Mouse (Mus musculus): ENCODE results near the gene Mrpl17. TPM values are rescaled to one million over a fixed set of nuclear protein-coding genes. Genes with fewer than 3 reads are reported as not detected.

The Mrpl17 gene
- total and polyA plus RNA-seq, 2 experiments from 2014 or later: 46.1 to 207 TPM

DNA sequence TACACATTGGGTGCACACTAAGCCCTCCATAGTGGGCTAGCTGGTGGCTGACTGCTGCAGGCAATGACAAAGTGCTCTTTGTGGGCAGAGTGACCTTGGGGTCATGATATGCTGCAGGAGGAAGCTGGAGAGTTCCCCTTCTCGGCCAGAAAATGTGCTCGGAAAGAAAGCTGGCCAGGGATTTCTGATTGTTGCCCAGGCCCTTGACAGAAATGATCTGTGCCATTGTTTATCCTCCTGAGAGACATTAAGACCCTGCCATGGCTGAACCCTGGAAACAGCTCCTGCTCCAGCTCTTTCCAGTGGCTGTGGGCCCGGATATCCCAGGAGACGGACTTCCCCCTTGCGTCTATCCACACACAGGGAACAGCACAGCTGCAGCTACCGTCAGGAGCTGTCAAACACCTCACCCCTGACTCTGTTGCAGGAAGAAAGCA, 43.2 kb downstream of the Mrpl17 start:
- peak overlapping the region; percentile 32 for H3K27ac ChIP-seq (ENCODE audit: low read depth)
- no peaks in the 10 kb centered on the region for H3K9me3 ChIP-seq (replicated peaks; ENCODE audit: control insufficient read depth, low read length)
- H3K4me3 ChIP-seq (ENCODE audit: low read depth, low read length): no peak overlapping the region
- peaks cover 27% of the 10 kb centered on the region; the same call in 1 of the 2 replicates for H3K36me3 ChIP-seq (replicated peaks; ENCODE audit: control insufficient read depth, insufficient read depth, low read length)
- TF ChIP-seq CTCF (IDR thresholded peaks at IDR 0.05; ENCODE audit: low read depth) (no peak), EP300 (IDR thresholded peaks at IDR 0.05; ENCODE audit: low read depth) (no peak)
- ATAC-seq (ENCODE audit: insufficient read depth, low read depth): no peak; the same call in 1 of the 2 replicates
- WGBS: 22% methylated on average over 6 of the region's 6 CpGs
- H3K9ac ChIP-seq (replicated peaks; ENCODE audit: low read depth, low read length): no peak overlapping the region
- DNase-seq (ENCODE audit: low spot score): no peak
- no peak overlapping the region for H3K4me2 ChIP-seq (ENCODE audit: low read depth, low read length)
- peaks cover 16% of the 10 kb centered on the region; the same call in 1 of the 2 replicates for H3K27me3 ChIP-seq (ENCODE audit: control insufficient read depth, insufficient read depth, low read length)
- H3K4me1 ChIP-seq (ENCODE audit: control insufficient read depth, insufficient read depth): 0 out of 2 replicates have a peak, but pooled peaks cover under 1% of the 10 kb centered on the region

DNA sequence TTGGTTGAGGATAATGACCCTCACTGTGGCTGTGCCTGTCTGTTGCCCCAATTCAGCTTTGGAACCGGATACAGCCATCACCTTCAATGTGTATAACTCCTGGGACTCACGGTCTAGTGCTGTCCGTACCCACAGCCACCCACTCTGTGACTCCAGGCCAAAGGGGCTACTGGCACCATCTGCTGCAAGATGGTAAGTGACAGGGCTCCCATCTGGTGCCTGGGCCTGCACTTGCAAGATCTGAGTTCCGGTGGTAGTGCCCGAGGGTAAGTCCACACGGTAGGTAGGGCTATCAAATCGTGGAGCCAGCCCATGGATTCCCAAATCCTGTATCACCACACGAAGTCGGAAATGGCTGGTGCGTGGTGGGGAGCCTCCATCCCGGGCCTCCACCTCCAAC, 46.6 kb downstream of the Mrpl17 start:
- H3K27ac ChIP-seq (ENCODE audit: low read depth): no peak overlapping the region
- peaks cover 17% of the 10 kb centered on the region for H3K36me3 ChIP-seq (replicated peaks; ENCODE audit: control insufficient read depth, insufficient read depth, low read length)
- no peak for DNase-seq (ENCODE audit: low spot score)
- no peak overlapping the region for H3K4me3 ChIP-seq (ENCODE audit: low read depth, low read length)
- 91% methylated on average over 11 of the region's 11 CpGs for WGBS
- H3K27me3 ChIP-seq (ENCODE audit: control insufficient read depth, insufficient read depth, low read length): peaks cover 27% of the 10 kb centered on the region
- no peak overlapping the region for H3K4me2 ChIP-seq (ENCODE audit: low read depth, low read length)
- no peak overlapping the region for H3K9ac ChIP-seq (replicated peaks; ENCODE audit: low read depth, low read length)
- TF ChIP-seq CTCF (IDR thresholded peaks at IDR 0.05; ENCODE audit: low read depth): no peak
- TF ChIP-seq EP300 (IDR thresholded peaks at IDR 0.05; ENCODE audit: low read depth): no peak
- ATAC-seq (ENCODE audit: insufficient read depth, low read depth): no peak
- H3K4me1 ChIP-seq (ENCODE audit: control insufficient read depth, insufficient read depth): 0 out of 2 replicates have a peak, but pooled peaks cover 8% of the 10 kb centered on the region
- H3K9me3 ChIP-seq (replicated peaks; ENCODE audit: control insufficient read depth, low read length): no peaks in the 10 kb centered on the region

DNA sequence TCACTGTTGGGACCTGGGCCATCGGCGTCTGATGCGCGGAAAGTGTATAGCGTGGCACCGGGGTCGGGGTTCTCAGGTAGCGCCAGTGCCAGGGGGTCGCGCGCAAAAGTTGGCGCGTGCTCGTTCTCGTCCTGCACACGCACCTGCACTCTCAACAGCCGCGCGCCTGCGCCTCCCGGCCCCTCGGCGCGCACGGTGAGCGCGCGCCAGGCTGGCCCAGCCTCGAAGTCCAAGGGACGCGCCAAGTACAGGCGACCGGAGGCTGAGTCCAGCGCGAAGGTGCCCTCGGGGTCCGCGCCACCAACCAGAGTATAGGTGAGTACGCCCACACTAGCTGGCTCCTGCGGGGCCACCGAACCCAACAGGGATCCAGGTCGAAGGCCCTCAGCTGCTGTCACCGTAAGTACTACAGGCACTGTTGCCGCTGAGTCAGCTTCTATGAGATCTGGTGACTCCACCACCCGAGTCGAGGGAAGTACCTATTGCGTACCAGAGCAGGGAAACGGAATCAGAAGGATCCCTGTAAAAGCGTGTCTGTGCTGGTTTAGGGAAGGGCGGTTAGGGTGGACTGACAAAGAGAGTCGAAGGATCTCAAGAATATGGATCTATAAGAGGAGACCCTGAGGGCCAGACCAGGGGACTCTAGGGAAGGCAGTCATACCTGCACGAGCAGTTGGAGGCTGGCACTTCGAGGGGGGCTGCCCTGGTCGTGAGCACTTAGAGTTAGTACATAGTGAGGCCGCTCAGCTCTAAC, 48.2 kb downstream of the Mrpl17 start:
- ATAC-seq (ENCODE audit: insufficient read depth, low read depth) (peak; percentile 12; the same call in 1 of the 2 replicates), DNase-seq (ENCODE audit: low spot score) (no peak)
- Histone ChIP-seq H3K27ac (ENCODE audit: low read depth) (no peak overlapping the region), H3K36me3 (replicated peaks; ENCODE audit: control insufficient read depth, insufficient read depth, low read length) (peaks cover 22% of the 10 kb centered on the region), H3K4me1 (ENCODE audit: control insufficient read depth, insufficient read depth) (0 out of 2 replicates have a peak, but pooled peaks cover 8% of the 10 kb centered on the region), H3K9me3 (replicated peaks; ENCODE audit: control insufficient read depth, low read length) (no peaks in the 10 kb centered on the region), H3K4me3 (ENCODE audit: low read depth, low read length) (peak overlapping the region; percentile 33), H3K9ac (replicated peaks; ENCODE audit: low read depth, low read length) (no peak overlapping the region), H3K27me3 (ENCODE audit: control insufficient read depth, insufficient read depth, low read length) (peaks cover 27% of the 10 kb centered on the region), H3K4me2 (ENCODE audit: low read depth, low read length) (peak overlapping the region; percentile 59)
- no peak for TF ChIP-seq CTCF (IDR thresholded peaks at IDR 0.05; ENCODE audit: low read depth)
- TF ChIP-seq EP300 (IDR thresholded peaks at IDR 0.05; ENCODE audit: low read depth): no peak
- 31% methylated on average over 52 of the region's 55 CpGs for WGBS

DNA sequence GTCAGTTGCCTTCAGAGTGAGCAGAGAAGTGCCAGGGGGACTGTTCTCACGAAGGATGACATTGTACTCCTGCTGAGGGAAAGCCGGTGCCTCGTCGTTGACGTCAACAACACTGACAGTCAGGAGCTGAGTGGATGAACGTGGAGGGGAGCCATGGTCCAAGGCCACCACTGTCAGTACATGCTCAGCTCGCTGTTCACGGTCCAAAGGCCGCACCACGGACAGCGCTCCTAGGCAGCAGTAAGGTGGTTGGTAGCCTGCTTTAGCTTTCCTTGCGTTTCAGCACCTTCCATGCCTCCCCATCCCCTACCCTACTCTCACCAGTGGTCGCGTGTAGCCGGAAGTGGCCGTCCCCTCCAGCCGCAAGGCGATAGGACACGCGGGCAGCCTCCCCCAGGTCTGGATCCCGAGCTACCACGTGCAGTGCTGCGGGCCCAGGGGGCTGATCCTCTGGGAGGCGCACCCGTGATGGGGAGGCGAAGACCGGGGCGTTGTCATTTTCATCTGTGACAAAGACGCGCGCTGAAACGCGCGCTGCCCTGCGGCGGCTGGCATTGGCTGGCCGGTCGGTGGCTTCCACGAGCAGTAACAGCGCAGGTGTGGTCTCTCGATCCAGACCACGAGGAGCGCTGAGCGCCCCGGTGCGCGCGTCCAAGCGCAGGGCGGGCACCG, 49.0 kb downstream of the Mrpl17 start:
- H3K9me3 ChIP-seq (replicated peaks; ENCODE audit: control insufficient read depth, low read length): no peaks in the 10 kb centered on the region
- peaks cover 27% of the 10 kb centered on the region for H3K27me3 ChIP-seq (ENCODE audit: control insufficient read depth, insufficient read depth, low read length)
- peak overlapping the region; percentile 33 for H3K4me3 ChIP-seq (ENCODE audit: low read depth, low read length)
- H3K9ac ChIP-seq (replicated peaks; ENCODE audit: low read depth, low read length): no peak overlapping the region
- peak; percentile 31; the same call in 1 of the 2 replicates for ATAC-seq (ENCODE audit: insufficient read depth, low read depth)
- H3K4me2 ChIP-seq (ENCODE audit: low read depth, low read length): peak overlapping the region; percentile 59
- 0 out of 2 replicates have a peak, but pooled peaks cover 8% of the 10 kb centered on the region for H3K4me1 ChIP-seq (ENCODE audit: control insufficient read depth, insufficient read depth)
- H3K27ac ChIP-seq (ENCODE audit: low read depth): no peak overlapping the region
- TF ChIP-seq CTCF (IDR thresholded peaks at IDR 0.05; ENCODE audit: low read depth) (no peak), EP300 (IDR thresholded peaks at IDR 0.05; ENCODE audit: low read depth) (no peak)
- DNase-seq (ENCODE audit: low spot score): no peak
- WGBS: 24% methylated on average over 51 of the region's 51 CpGs
- peaks cover 29% of the 10 kb centered on the region for H3K36me3 ChIP-seq (replicated peaks; ENCODE audit: control insufficient read depth, insufficient read depth, low read length)

DNA sequence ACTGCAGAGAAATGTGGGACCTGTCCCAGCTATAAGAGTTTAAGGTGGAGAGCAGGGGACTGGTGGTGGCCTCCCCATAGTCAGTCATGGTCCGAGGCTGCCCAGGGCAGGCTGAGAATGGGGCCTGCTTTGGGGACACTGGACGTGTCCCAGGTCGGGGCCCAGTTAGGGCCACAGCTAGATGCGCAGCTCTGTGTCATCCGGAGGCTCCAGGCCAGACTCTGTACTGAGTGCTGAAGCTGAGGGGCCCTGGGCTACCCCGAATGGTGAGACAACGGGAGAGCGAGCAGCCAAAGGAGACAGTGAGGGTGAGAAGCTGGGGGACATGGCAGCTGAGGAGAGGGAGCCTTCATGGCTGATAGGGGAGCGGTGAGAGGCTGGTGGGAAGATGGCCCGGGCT, 57.6 kb downstream of the Mrpl17 start:
- H3K36me3 ChIP-seq (replicated peaks; ENCODE audit: control insufficient read depth, insufficient read depth, low read length): peaks cover 51% of the 10 kb centered on the region
- DNase-seq (ENCODE audit: low spot score): no peak
- H3K9me3 ChIP-seq (replicated peaks; ENCODE audit: control insufficient read depth, low read length): no peaks in the 10 kb centered on the region
- 0 out of 2 replicates have a peak, but pooled peaks cover 10% of the 10 kb centered on the region for H3K4me1 ChIP-seq (ENCODE audit: control insufficient read depth, insufficient read depth)
- H3K4me2 ChIP-seq (ENCODE audit: low read depth, low read length): no peak overlapping the region
- no peak for ATAC-seq (ENCODE audit: insufficient read depth, low read depth)
- H3K27ac ChIP-seq (ENCODE audit: low read depth): no peak overlapping the region
- 86% methylated on average over 10 of the region's 10 CpGs for WGBS
- TF ChIP-seq EP300 (IDR thresholded peaks at IDR 0.05; ENCODE audit: low read depth): no peak
- TF ChIP-seq CTCF (IDR thresholded peaks at IDR 0.05; ENCODE audit: low read depth): no peak
- no peak overlapping the region for H3K9ac ChIP-seq (replicated peaks; ENCODE audit: low read depth, low read length)
- H3K27me3 ChIP-seq (ENCODE audit: control insufficient read depth, insufficient read depth, low read length): no peaks in the 10 kb centered on the region
- H3K4me3 ChIP-seq (ENCODE audit: low read depth, low read length): no peak overlapping the region

Other genes starting within 250 kb of the Mrpl17 start
- gene Apbb1, start 229.4 kb downstream of the Mrpl17 start, total RNA-seq (2014; rRNA removed; ENCODE audit: low replicate concordance): 48.0 and 170 TPM in 2 replicates
- 67.3 and 69.7 TPM in 2 replicates for gene Apbb1, start 229.4 kb downstream of the Mrpl17 start, polyA plus RNA-seq (2015; fragmentation: Nextera tagmentation; extraction: Ambion mirVana)
- 0.38 and 1.0 TPM in 2 replicates for gene Hpx, start 211.0 kb downstream of the Mrpl17 start, total RNA-seq (2014; rRNA removed; ENCODE audit: low replicate concordance)
- gene Hpx, start 211.0 kb downstream of the Mrpl17 start, polyA plus RNA-seq (2015; fragmentation: Nextera tagmentation; extraction: Ambion mirVana): 0.15 and 0.18 TPM in 2 replicates
- 32.3 and 56.5 TPM in 2 replicates for gene Trim3, start 177.5 kb downstream of the Mrpl17 start, total RNA-seq (2014; rRNA removed; ENCODE audit: low replicate concordance)
- gene Trim3, start 177.5 kb downstream of the Mrpl17 start, polyA plus RNA-seq (2015; fragmentation: Nextera tagmentation; extraction: Ambion mirVana): 18.0 and 18.1 TPM in 2 replicates
- gene Timm10b, start 171.0 kb downstream of the Mrpl17 start, total RNA-seq (2014; rRNA removed; ENCODE audit: low replicate concordance): 54.2 and 128 TPM in 2 replicates
- gene Timm10b, start 171.0 kb downstream of the Mrpl17 start, polyA plus RNA-seq (2015; fragmentation: Nextera tagmentation; extraction: Ambion mirVana): 211 and 213 TPM in 2 replicates
- gene Arfip2, start 170.7 kb downstream of the Mrpl17 start, total RNA-seq (2014; rRNA removed; ENCODE audit: low replicate concordance): 53.4 and 80.4 TPM in 2 replicates
- 31.7 and 32.9 TPM in 2 replicates for gene Arfip2, start 170.7 kb downstream of the Mrpl17 start, polyA plus RNA-seq (2015; fragmentation: Nextera tagmentation; extraction: Ambion mirVana)
- gene Gm45799, start 170.5 kb downstream of the Mrpl17 start, total RNA-seq (2014; rRNA removed; ENCODE audit: low replicate concordance): 40.0 and 126 TPM in 2 replicates
- gene Gm45799, start 170.5 kb downstream of the Mrpl17 start, polyA plus RNA-seq (2015; fragmentation: Nextera tagmentation; extraction: Ambion mirVana): 58.4 and 62.6 TPM in 2 replicates
- 0.04 and 1.9 TPM in 2 replicates for gene Dnhd1, start 160.3 kb downstream of the Mrpl17 start, total RNA-seq (2014; rRNA removed; ENCODE audit: low replicate concordance)
- gene Dnhd1, start 160.3 kb downstream of the Mrpl17 start, polyA plus RNA-seq (2015; fragmentation: Nextera tagmentation; extraction: Ambion mirVana): 0.03 and 0.36 TPM in 2 replicates
- 228 and 240 TPM in 2 replicates for gene Ilk, start 74.5 kb downstream of the Mrpl17 start, total RNA-seq (2014; rRNA removed; ENCODE audit: low replicate concordance)
- 272 and 276 TPM in 2 replicates for gene Ilk, start 74.5 kb downstream of the Mrpl17 start, polyA plus RNA-seq (2015; fragmentation: Nextera tagmentation; extraction: Ambion mirVana)
- 17.9 and 21.8 TPM in 2 replicates for gene Rrp8, start 73.7 kb downstream of the Mrpl17 start, total RNA-seq (2014; rRNA removed; ENCODE audit: low replicate concordance)
- gene Rrp8, start 73.7 kb downstream of the Mrpl17 start, polyA plus RNA-seq (2015; fragmentation: Nextera tagmentation; extraction: Ambion mirVana): 15.5 and 17.1 TPM in 2 replicates
- 108 and 159 TPM in 2 replicates for gene Taf10, start 66.7 kb downstream of the Mrpl17 start, total RNA-seq (2014; rRNA removed; ENCODE audit: low replicate concordance)
- 80.1 and 88.4 TPM in 2 replicates for gene Taf10, start 66.7 kb downstream of the Mrpl17 start, polyA plus RNA-seq (2015; fragmentation: Nextera tagmentation; extraction: Ambion mirVana)
- gene Tpp1, start 58.9 kb downstream of the Mrpl17 start, total RNA-seq (2014; rRNA removed; ENCODE audit: low replicate concordance): 89.7 and 99.9 TPM in 2 replicates
- gene Tpp1, start 58.9 kb downstream of the Mrpl17 start, polyA plus RNA-seq (2015; fragmentation: Nextera tagmentation; extraction: Ambion mirVana): 54.8 and 61.2 TPM in 2 replicates
- gene Dchs1, start 23.4 kb downstream of the Mrpl17 start, total RNA-seq (2014; rRNA removed; ENCODE audit: low replicate concordance): 19.3 and 27.2 TPM in 2 replicates
- 1.9 and 2.1 TPM in 2 replicates for gene Dchs1, start 23.4 kb downstream of the Mrpl17 start, polyA plus RNA-seq (2015; fragmentation: Nextera tagmentation; extraction: Ambion mirVana)
- 50.6 and 55.0 TPM in 2 replicates for gene Gm4070, start 142.9 kb upstream of the Mrpl17 start, total RNA-seq (2014; rRNA removed; ENCODE audit: low replicate concordance)
- gene Gm4070, start 142.9 kb upstream of the Mrpl17 start, polyA plus RNA-seq (2015; fragmentation: Nextera tagmentation; extraction: Ambion mirVana): 1.3 and 1.4 TPM in 2 replicates